8 mouse cellular contexts compared by ENCODE assay signal in the genomic region with DNA sequence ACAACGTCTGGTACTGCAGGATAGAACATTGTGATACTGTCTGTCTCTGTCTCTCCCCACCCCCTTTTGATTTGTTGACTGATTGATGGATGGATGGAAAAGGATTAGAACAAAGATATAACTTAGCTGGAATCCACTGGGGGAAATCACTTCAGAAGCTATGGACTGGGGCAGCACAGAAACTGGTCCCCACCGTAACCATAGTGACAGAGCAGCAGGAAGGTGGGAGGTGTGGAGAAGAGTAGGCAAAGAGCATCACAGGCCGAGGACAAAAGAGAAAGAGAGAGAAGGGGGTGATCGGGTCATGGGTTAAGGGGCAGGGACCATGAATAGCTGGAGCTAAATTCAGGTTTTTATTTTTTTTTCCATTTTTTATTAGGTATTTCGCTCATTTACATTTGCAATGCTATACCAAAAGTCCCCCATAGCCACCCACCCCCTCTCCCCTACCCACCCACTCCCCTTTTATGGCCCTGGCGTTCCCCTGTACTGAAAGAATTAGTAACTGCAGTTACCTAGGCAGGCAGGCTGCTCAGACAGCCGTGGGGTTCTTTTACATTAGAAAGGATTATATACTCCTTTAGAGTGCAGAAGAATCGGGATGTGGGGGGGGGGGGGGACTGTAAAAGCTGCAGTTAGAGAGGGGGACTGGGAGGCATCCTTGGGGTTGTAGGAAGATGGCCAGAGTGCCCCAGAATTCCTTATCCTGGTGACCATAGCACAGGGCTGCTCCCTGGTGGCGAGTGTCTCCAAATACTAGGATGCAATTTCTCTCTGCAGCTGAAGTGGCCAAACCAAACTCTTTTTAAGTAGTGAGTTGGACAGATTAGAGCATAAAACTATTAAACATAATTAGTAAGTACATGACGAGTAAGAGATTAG.
DNase-seq lines count a peak whose midpoint lies in the region; TF ChIP-seq lines count a peak whose summit lies in the region.

No protein-coding gene starts in this region.

- intact Hi-C loops in left cerebral cortex, postnatal 4 days (cut with DNase I), result loop anchor here (2.0 to 10.0 kb wide), 2 partner anchors 60 to 102 kb away; a partner anchor contains a TSS

- H3K27ac ChIP-seq in thymus, adult 2 months (ENCODE audit: control insufficient read depth, insufficient read depth, low read length), result no peak overlapping the region

- DNase-seq in layer of hippocampus, postnatal 10 days (ENCODE audit: low spot score in 2 of 2), result peak; percentile 52 to 67
- no peak for DNase-seq in layer of hippocampus, adult 11-12 months (ENCODE audit: low spot score)
- DNase-seq in brain, embryonic 14.5 days (ENCODE audit: low read depth), result peak; percentile 70
- peak; percentile 64 for DNase-seq in embryo, embryonic 11 days
- DNase-seq in left cerebral cortex, postnatal 4 days, result peak; percentile 55
- DNase-seq in thymus, adult 2 months, result no peak
- no peak for DNase-seq in lung, postnatal 36 days
- DNase-seq in right cerebral cortex, postnatal 25 days, result no peak

- 48% methylated on average over 10 of the region's 10 CpGs for WGBS in thymus, adult 2 months

- H3K4me1 ChIP-seq in thymus, adult 2 months (replicated peaks; ENCODE audit: control insufficient read depth, insufficient read depth, low read length), result no peaks in the 10 kb centered on the region

- TF ChIP-seq CTCF in brain, embryonic 14.5 days (IDR thresholded peaks at IDR 0.05; ENCODE audit: borderline replicate concordance, extremely low read depth, insufficient read depth, insufficient read length), result peak; percentile 60; the same call in 1 of the 2 replicates
- TF ChIP-seq CTCF in thymus, adult 2 months (IDR thresholded peaks at IDR 0.05; ENCODE audit: borderline replicate concordance, control insufficient read depth, extremely low read depth, insufficient read depth, low read length, poor library complexity), result no peak

- H3K36me3 ChIP-seq in thymus, adult 2 months (ENCODE audit: control insufficient read depth, insufficient read depth, low read length), result no peaks in the 10 kb centered on the region

- H3K27me3 ChIP-seq in thymus, adult 2 months (ENCODE audit: control insufficient read depth, insufficient read depth, low read length), result no peaks in the 10 kb centered on the region

- H3K4me3 ChIP-seq in thymus, adult 2 months (ENCODE audit: control insufficient read depth, insufficient read depth, low read length), result no peak overlapping the region

- TF ChIP-seq POLR2A in brain, embryonic 14.5 days (IDR thresholded peaks at IDR 0.05; ENCODE audit: borderline replicate concordance, extremely low read depth, insufficient read depth, insufficient read length, poor library complexity, severe bottlenecking), result no peak
- no peak for TF ChIP-seq POLR2A in thymus, adult 2 months (IDR thresholded peaks at IDR 0.05; ENCODE audit: control insufficient read depth, extremely low read depth, insufficient read depth, low read length, poor library complexity)

Comparison
In these comparisons a context has a peak if more than half of its experiments do, and no peak if none do; other contexts are left out.
1. DNase-seq: peak in layer of hippocampus, postnatal 10 days (2 of 2), brain, embryonic 14.5 days (single experiment), embryo, embryonic 11 days (single experiment) and left cerebral cortex, postnatal 4 days (single experiment); none in layer of hippocampus, adult 11-12 months (single experiment), thymus, adult 2 months (single experiment), lung, postnatal 36 days (single experiment) and right cerebral cortex, postnatal 25 days (single experiment).